ENCODE assay signal across 20 mouse cellular contexts in genomic region chr10:70140414-70140813, GRCm38 (mm10). TPM values are rescaled to one million over a fixed set of nuclear protein-coding genes. Genes with fewer than 3 reads are reported as not detected.
DNase-seq lines count a peak whose midpoint lies in the region; ATAC-seq and TF ChIP-seq lines count a peak whose summit lies in the region.
"Had no signal": no experiment of that assay in that cellular context is flagged by ENCODE, and none has a peak within 500 bp of the region (broad histone marks: within the 10 kb centered on the region; RNA-seq: fewer than 3 reads in every experiment).

No protein-coding gene starts in this region.

- 0 out of 2 replicates have a peak, but pooled peaks cover under 1% of the 10 kb centered on the region for H3K9me3 ChIP-seq in heart, embryonic 13.5 days
- H3K9me3 ChIP-seq in liver, embryonic 12.5 days (replicated peaks): no peaks in the 10 kb centered on the region
- H3K9me3 ChIP-seq: heart, embryonic 15.5 days; lung, embryonic 15.5 days had no signal

- ATAC-seq in heart, embryonic 13.5 days (ENCODE audit: extremely low read depth, insufficient number of reproducible peaks, low FRiP score, low TSS enrichment): no peak
- peak; percentile 80 for ATAC-seq in erythroblast, adult 5-6 weeks (replicated peaks; ENCODE audit: low FRiP score, poor library complexity, severe bottlenecking)
- ATAC-seq in liver, embryonic 12.5 days: peak; percentile 90
- ATAC-seq in megakaryocyte progenitor cell, adult 5-6 weeks (replicated peaks; ENCODE audit: poor library complexity): peak; percentile 36
- ATAC-seq: forebrain, embryonic 14.5 days had no signal

- H3K27ac ChIP-seq in heart, embryonic 13.5 days (replicated peaks): 0 out of 2 replicates have a peak overlapping the region, but pooled peaks have one; percentile 45
- H3K27ac ChIP-seq in liver, embryonic 12.5 days: peak overlapping the region; percentile 75
- H3K27ac ChIP-seq: embryonic facial prominence, embryonic 10.5 days; heart, embryonic 15.5 days; lung, embryonic 15.5 days; macrophage had no signal

- H3K27me3 ChIP-seq in heart, embryonic 13.5 days (replicated peaks): no peaks in the 10 kb centered on the region
- H3K27me3 ChIP-seq in liver, embryonic 12.5 days (replicated peaks): no peaks in the 10 kb centered on the region
- H3K27me3 ChIP-seq: CH12.LX; heart, embryonic 15.5 days; lung, embryonic 15.5 days had no signal

- 53% methylated on average over 12 of the region's 12 CpGs for WGBS in heart, embryonic 13.5 days
- WGBS in liver, embryonic 12.5 days (ENCODE audit: insufficient replicate concordance): 39% methylated on average over 12 of the region's 12 CpGs
- 85% methylated on average over 12 of the region's 12 CpGs for WGBS in lung, adult 2 months

- TF ChIP-seq POLR2A in lung, adult 2 months (IDR thresholded peaks at IDR 0.05; ENCODE audit: borderline replicate concordance, extremely low read depth, low read depth, low read length): no peak

- intact Hi-C loops in heart, postnatal 25 days (cut with DNase I): no loop called here

- no peak for DNase-seq in heart, postnatal 25 days (ENCODE audit: low spot score)
- DNase-seq in urinary bladder, adult 2 months (ENCODE audit: low spot score): no peak
- DNase-seq in ovary, postnatal 36 days (ENCODE audit: low spot score): no peak
- no peak for DNase-seq in lung, adult 2 months
- DNase-seq: adrenal gland, postnatal 25 days; cerebellum, adult 18-20 months; gastrocnemius, postnatal 14 days; kidney, postnatal 4 days; midbrain, embryonic 14.5 days had no signal

- no peak overlapping the region for H3K4me2 ChIP-seq in heart, embryonic 13.5 days
- peak overlapping the region; percentile 41 for H3K4me2 ChIP-seq in liver, embryonic 12.5 days
- H3K4me2 ChIP-seq: heart, embryonic 15.5 days; lung, embryonic 15.5 days had no signal

- no peak for TF ChIP-seq CTCF in lung, adult 2 months (IDR thresholded peaks at IDR 0.05; ENCODE audit: insufficient read depth, low read length)

- H3K4me1 ChIP-seq in heart, embryonic 13.5 days: peaks cover 34% of the 10 kb centered on the region
- peaks cover 48% of the 10 kb centered on the region for H3K4me1 ChIP-seq in liver, embryonic 12.5 days
- H3K4me1 ChIP-seq in lung, adult 2 months (ENCODE audit: control insufficient read depth, insufficient read depth, low read length): no peaks in the 10 kb centered on the region
- H3K4me1 ChIP-seq: lung, embryonic 15.5 days had no signal

- H3K36me3 ChIP-seq in heart, embryonic 13.5 days: peaks cover 42% of the 10 kb centered on the region
- H3K36me3 ChIP-seq in liver, embryonic 12.5 days: peaks cover 37% of the 10 kb centered on the region

- H3K4me3 ChIP-seq in heart, embryonic 13.5 days: no peak overlapping the region
- H3K4me3 ChIP-seq in liver, embryonic 12.5 days: no peak overlapping the region
- no peak overlapping the region for H3K4me3 ChIP-seq in lung, adult 2 months (replicated peaks; ENCODE audit: extremely low read depth, low read depth, low read length)
- H3K4me3 ChIP-seq: embryonic facial prominence, embryonic 10.5 days; heart, embryonic 15.5 days; lung, embryonic 15.5 days; myocyte had no signal

- no peak overlapping the region for H3K9ac ChIP-seq in heart, embryonic 13.5 days
- H3K9ac ChIP-seq in liver, embryonic 12.5 days: no peak overlapping the region
- H3K9ac ChIP-seq: heart, embryonic 15.5 days; lung, embryonic 15.5 days had no signal

RNA-seq across cellular contexts. Expression of gene Ccdc6, which starts 43.5 kb away (rescaled TPM):
- 12.5 and 12.9 TPM in 2 replicates for polyA plus RNA-seq in heart, embryonic 13.5 days (2015; fragmentation: Nextera tagmentation; extraction: Ambion mirVana)
- total RNA-seq in heart, postnatal 25 days (2021): 10 to 100 TPM; 26.6 to 26.8 TPM
- 16.5 and 19.6 TPM in 2 replicates for total RNA-seq in erythroblast, adult 5-6 weeks (2015; ENCODE audit: low replicate concordance)
- total RNA-seq in erythroblast, adult 5-6 weeks (2017; ENCODE audit: low replicate concordance): 18.6 and 35.5 TPM in 2 replicates
- 9.5 and 10.2 TPM in 2 replicates for polyA plus RNA-seq in liver, embryonic 12.5 days (2016; fragmentation: Nextera tagmentation; extraction: Ambion mirVana)
- total RNA-seq in megakaryocyte progenitor cell, adult 5-6 weeks (2015): 27.7 and 28.2 TPM in 2 replicates
- 18.2 and 21.6 TPM in 2 replicates for total RNA-seq in megakaryocyte progenitor cell, adult 5-6 weeks (2017)
- 37.9 and 45.4 TPM in 2 replicates for polyA plus RNA-seq in urinary bladder, adult 2 months (2012; rRNA removed)
- polyA plus RNA-seq in lung, adult 2 months (2012; rRNA removed): 19.1 and 22.2 TPM in 2 replicates
